Mouse (Mus musculus) kidney, embryonic 14.5 days (tissue): ENCODE data around the gene Tmem132c. TPM values are rescaled to one million over a fixed set of nuclear protein-coding genes. Genes with fewer than 3 reads are reported as not detected.
A peak's percentile ranks its signal among the peaks of the same experiment; 100 is the strongest.

ENCODE experiments used
- ATAC-seq: fragments of 200-750 bp; cut with Nextera tagmentation; 2 replicates; pipeline ENCODE4 v1.8.0; 2017; ENCODE audit warnings: moderate number of reproducible peaks, mild to moderate bottlenecking, moderate TSS enrichment, moderate library complexity; ENCODE audit not compliant: low FRiP score, low TSS enrichment
- H3K27ac ChIP-seq: fragments of 300-500 bp; sonication (generic); 2 replicates; pipeline ENCODE4 v1.5.1; 2014; ENCODE audit warnings: low read depth, mild to moderate bottlenecking, low read length, moderate library complexity, mixed read lengths
- H3K27me3 ChIP-seq: fragments of 300-500 bp; sonication (generic); 2 replicates; pipeline ENCODE4 v1.6.1; 2014; ENCODE audit warnings: mild to moderate bottlenecking, low read length; ENCODE audit not compliant: control insufficient read depth, insufficient read depth
- H3K36me3 ChIP-seq: fragments of 300-500 bp; sonication (generic); 2 replicates; pipeline ENCODE4 v1.6.1; 2014; ENCODE audit warnings: low read length, mixed read lengths; ENCODE audit not compliant: control insufficient read depth, insufficient read depth
- H3K4me1 ChIP-seq: fragments of 300-500 bp; sonication (generic); 2 replicates; pipeline ENCODE4 v1.6.1; 2014; ENCODE audit warnings: low read length, mixed read lengths; ENCODE audit not compliant: control insufficient read depth, insufficient read depth
- H3K4me2 ChIP-seq: fragments of 300-500 bp; sonication (generic); replicated peaks from 2 replicates; pipeline ENCODE4 v1.6.1; 2014; ENCODE audit warnings: low read depth, mild to moderate bottlenecking, low read length
- H3K4me3 ChIP-seq: fragments of 300-500 bp; sonication (generic); 2 replicates; pipeline ENCODE4 v1.5.1; 2014; ENCODE audit warnings: mild to moderate bottlenecking, low read length
- H3K9ac ChIP-seq: fragments of 300-500 bp; sonication (generic); 2 replicates; pipeline ENCODE4 v1.6.1; 2014; ENCODE audit warnings: low read depth, mild to moderate bottlenecking, low read length, moderate library complexity
- H3K9me3 ChIP-seq: fragments of 300-500 bp; sonication (generic); 2 replicates; pipeline ENCODE4 v1.6.1; 2016; ENCODE audit warnings: low read length; ENCODE audit not compliant: control insufficient read depth
- WGBS: fragments of 180-500 bp; shearing (Covaris S2); extraction: QIAGEN DNeasy Blood & Tissue Kit; methylation state at CpG from one replicate; pipeline ENCODE4 v1.1.7; 2014; 5-methylcytosine and 5-hydroxymethylcytosine counted together
- polyA plus RNA-seq: library from polyadenylated mRNA; unstranded; fragments of >200 nt; fragmentation: Nextera tagmentation; extraction: Ambion mirVana; gene quantifications from 2 replicates; pipeline ENCODE4 v1.2.1, GENCODE M21; 2014

Tmem132c gene
- polyA plus RNA-seq, 1 experiment from 2014 or later: 0.77 TPM

DNA sequence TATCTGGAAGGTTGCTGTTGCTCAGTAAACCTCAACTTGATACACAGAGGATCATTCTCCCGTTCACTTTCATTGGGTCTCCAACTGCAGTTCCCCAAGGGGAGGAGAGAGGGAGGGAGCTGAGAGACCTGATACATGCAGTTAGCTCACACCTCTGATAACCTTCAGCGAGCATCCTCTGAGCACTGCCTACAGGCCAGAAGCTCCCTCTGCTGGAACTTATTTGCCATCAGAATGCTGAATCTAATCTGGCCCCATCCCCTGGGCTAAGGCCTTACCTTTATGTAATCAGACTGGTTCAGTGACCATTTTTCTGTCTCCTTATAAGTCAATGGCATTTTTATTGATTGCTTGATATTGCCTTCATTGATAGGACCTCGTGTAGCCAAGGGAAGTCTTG, 29.5 kb downstream of the Tmem132c start:
- Histone ChIP-seq H3K4me2 (no peak overlapping the region), H3K9ac (no peak overlapping the region), H3K27me3 (no peaks in the 10 kb centered on the region), H3K27ac (no peak overlapping the region), H3K36me3 (no peaks in the 10 kb centered on the region), H3K4me1 (no peaks in the 10 kb centered on the region), H3K4me3 (no peak overlapping the region), H3K9me3 (no peaks in the 10 kb centered on the region)
- ATAC-seq: no peak
- WGBS: 59% methylated on average over 3 of the region's 3 CpGs

DNA sequence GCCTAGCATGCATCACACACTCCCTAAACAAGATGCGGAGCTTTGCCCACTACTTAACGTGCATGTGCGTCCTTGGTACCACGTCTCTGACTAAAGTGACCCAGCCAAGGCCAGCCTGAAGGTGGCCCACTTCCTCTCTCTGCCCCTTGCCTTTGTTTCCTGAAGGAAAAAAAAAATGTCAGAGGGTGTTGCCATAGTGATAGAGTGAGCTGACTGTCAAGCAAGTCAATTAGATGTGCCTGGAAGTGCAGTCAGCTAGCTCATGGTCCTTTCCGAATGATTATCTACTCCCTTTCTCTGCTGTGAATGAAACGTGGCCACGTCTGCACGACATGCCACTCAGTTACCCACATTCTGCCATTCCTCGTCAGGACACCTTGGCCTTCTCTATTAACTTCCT, 37.9 kb downstream of the Tmem132c start:
- Histone ChIP-seq H3K9ac (no peak overlapping the region), H3K27ac (no peak overlapping the region), H3K4me2 (no peak overlapping the region), H3K4me3 (no peak overlapping the region), H3K27me3 (no peaks in the 10 kb centered on the region), H3K36me3 (no peaks in the 10 kb centered on the region), H3K4me1 (no peaks in the 10 kb centered on the region), H3K9me3 (no peaks in the 10 kb centered on the region)
- 88% methylated on average over 9 of the region's 9 CpGs for WGBS
- ATAC-seq: no peak

DNA sequence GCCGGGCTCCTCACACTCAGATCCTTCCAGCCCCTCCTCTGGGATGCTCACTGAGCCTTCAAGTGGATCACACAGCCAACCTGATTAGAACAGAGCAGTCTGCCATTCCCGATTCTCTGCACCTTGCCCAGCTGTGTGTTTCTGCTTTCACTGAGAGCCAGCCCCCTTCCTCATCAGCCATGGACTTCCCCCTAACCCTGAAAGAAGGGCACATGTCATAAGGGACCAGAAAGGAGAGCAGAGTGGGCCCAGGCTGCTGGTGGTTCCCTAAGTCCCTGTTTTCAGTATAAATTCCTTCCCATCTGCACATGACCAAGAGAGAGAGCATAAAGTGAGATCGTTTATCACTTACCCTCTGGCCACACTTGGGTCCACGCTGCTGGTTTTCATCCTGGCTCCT, 39.6 kb downstream of the Tmem132c start:
- Histone ChIP-seq H3K4me3 (no peak overlapping the region), H3K4me1 (no peaks in the 10 kb centered on the region), H3K27ac (no peak overlapping the region), H3K9me3 (no peaks in the 10 kb centered on the region), H3K27me3 (no peaks in the 10 kb centered on the region), H3K36me3 (no peaks in the 10 kb centered on the region), H3K9ac (no peak overlapping the region), H3K4me2 (no peak overlapping the region)
- ATAC-seq: no peak
- WGBS: 68% methylated on average over 4 of the region's 4 CpGs

DNA sequence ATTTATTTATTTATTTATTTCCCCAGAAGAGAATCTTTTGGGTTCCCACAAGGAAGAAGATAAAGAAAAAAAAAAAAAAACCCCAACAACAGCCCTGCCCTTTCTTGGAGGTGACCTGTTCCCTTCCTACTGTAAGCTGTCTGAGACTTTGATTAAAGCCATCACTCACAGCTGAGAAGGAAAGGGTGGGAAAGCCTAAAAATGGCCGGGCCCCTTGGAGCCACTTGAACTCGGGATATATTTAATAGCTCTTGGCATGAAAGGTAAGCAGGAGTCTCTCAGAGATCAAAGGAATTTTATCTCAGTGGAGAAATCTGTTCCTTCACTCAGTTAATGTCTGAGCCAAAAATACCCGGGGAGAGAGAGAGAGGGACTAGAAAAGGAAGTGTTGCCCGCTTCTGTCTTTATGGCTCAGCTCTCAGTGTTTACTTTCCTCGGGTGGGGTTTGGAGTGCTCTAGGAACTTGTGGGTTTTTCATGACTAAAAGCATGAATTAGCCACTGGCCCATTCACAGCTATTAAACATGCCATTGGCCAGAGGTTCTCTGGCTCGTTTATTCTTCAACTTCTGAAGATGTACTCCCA, 41.0 kb downstream of the Tmem132c start:
- WGBS: 20% methylated on average over 6 of the region's 6 CpGs
- H3K4me3 ChIP-seq: no peak overlapping the region
- H3K4me2 ChIP-seq: no peak overlapping the region
- ATAC-seq: no peak
- H3K27me3 ChIP-seq: no peaks in the 10 kb centered on the region
- H3K27ac ChIP-seq: no peak overlapping the region
- no peaks in the 10 kb centered on the region for H3K9me3 ChIP-seq
- H3K9ac ChIP-seq: no peak overlapping the region
- no peaks in the 10 kb centered on the region for H3K4me1 ChIP-seq
- no peaks in the 10 kb centered on the region for H3K36me3 ChIP-seq

DNA sequence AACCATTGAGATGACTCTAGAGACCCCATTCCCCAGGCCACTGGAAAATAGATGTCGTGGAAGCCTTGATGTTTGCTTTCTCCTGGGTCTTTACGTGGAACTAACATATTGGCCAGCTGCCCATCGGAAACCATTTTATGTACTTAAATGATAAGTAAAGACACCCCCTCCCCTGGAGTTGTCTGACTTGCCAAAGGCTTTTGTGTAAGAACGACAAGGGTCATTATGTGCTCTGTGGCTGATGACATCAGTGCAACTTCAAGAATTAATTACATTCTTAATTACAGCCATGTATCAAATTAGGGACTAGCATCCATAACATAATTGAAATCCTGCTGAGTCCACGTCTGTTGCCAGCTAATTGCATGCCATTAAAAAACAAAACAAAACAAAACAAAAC, 45.3 kb downstream of the Tmem132c start:
- H3K27ac ChIP-seq: no peak overlapping the region
- ATAC-seq: no peak
- no peaks in the 10 kb centered on the region for H3K27me3 ChIP-seq
- no peak overlapping the region for H3K9ac ChIP-seq
- H3K9me3 ChIP-seq: no peaks in the 10 kb centered on the region
- WGBS: 61% methylated on average over 5 of the region's 5 CpGs
- no peak overlapping the region for H3K4me3 ChIP-seq
- H3K36me3 ChIP-seq: no peaks in the 10 kb centered on the region
- H3K4me1 ChIP-seq: 0 out of 2 replicates have a peak, but pooled peaks cover 7% of the 10 kb centered on the region
- H3K4me2 ChIP-seq: no peak overlapping the region

DNA sequence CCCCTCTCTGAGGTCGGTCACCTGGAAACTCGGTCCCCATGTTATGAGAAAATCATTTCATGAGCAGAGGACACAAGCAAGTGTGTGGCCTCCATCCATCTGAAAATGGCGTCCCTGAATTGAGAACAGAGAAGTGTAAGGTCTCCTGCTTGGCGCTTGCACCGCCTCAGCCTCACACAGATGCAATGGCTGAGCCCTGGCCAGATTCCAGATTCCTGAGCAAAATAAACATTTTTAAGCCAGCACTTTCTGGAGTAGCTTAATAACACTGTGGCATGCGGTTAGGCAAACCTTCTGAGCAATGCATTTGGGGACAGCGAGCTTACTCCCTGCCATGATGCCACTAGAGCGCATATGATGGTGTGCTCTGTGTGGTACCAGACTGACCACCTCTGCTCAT, 48.1 kb downstream of the Tmem132c start:
- no peaks in the 10 kb centered on the region for H3K9me3 ChIP-seq
- H3K9ac ChIP-seq: no peak overlapping the region
- H3K27me3 ChIP-seq: no peaks in the 10 kb centered on the region
- H3K27ac ChIP-seq: no peak overlapping the region
- H3K4me1 ChIP-seq: 0 out of 2 replicates have a peak, but pooled peaks cover 7% of the 10 kb centered on the region
- ATAC-seq: no peak
- H3K4me3 ChIP-seq: no peak overlapping the region
- no peak overlapping the region for H3K4me2 ChIP-seq
- no peaks in the 10 kb centered on the region for H3K36me3 ChIP-seq
- WGBS: 95% methylated on average over 8 of the region's 8 CpGs

DNA sequence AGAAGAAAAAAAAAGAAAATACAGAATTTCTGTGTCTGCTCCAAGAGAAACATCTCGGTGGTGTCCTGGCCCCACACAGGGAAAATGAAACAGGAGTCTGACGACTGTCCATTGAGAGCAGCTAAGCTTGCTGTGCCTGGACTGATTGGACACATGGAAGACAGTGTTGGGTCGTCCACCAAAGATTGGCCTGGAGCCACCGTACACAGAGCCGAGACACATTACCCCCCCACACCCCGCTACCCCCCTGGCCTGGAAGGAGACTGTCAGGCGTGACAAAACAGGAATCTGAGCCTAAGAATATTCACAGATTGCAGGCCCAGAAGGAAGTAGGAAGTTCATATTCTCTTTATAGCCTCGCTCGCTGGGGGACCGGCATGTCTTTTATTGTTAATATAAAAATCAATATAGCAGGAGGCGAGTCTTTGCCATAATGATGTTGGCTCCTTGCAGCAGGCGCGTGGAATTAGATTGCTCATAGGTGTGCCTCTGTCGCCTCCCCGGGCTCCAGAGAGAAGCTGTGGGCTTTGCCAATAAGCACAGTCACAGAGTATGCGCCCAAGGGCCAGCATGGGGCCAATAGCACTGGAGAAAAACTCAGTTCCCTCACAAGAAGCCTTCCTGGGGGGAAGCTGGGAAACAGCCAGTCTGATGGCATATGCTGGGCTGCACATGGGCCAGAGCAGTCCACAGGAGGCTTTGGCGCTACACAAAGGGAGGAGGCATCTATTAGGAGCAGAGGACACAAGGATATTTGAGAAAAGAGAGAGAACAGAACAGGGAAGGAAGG, 49.0 kb downstream of the Tmem132c start:
- H3K36me3 ChIP-seq: no peaks in the 10 kb centered on the region
- no peak overlapping the region for H3K4me2 ChIP-seq
- 0 out of 2 replicates have a peak, but pooled peaks cover 7% of the 10 kb centered on the region for H3K4me1 ChIP-seq
- H3K9me3 ChIP-seq: no peaks in the 10 kb centered on the region
- 59% methylated on average over 17 of the region's 17 CpGs for WGBS
- no peak overlapping the region for H3K9ac ChIP-seq
- no peak overlapping the region for H3K4me3 ChIP-seq
- H3K27ac ChIP-seq: no peak overlapping the region
- ATAC-seq: peak; percentile 57
- H3K27me3 ChIP-seq: no peaks in the 10 kb centered on the region

DNA sequence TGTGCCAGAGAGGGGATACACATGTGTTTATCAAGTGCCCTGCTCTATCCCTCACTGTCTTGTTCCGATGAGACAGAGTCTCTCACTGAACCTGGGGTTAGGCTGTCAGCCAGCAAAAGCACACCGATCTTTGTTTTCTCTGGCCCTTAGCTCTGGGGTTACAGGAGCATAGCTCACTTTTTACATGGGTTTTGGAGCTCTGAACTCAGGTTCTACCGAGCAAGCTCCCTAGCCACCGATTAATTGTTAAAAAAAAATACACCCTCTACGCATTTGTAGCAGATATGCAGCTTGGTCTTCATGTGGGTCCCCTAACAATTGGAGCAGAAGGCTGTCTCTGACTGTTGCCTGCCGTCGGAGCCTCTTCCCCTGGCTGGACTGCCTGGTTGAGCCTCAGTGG, 50.0 kb downstream of the Tmem132c start:
- Histone ChIP-seq H3K4me2 (no peak overlapping the region), H3K36me3 (no peaks in the 10 kb centered on the region), H3K27me3 (no peaks in the 10 kb centered on the region), H3K9ac (no peak overlapping the region), H3K27ac (no peak overlapping the region), H3K4me1 (0 out of 2 replicates have a peak, but pooled peaks cover 7% of the 10 kb centered on the region), H3K4me3 (no peak overlapping the region), H3K9me3 (no peaks in the 10 kb centered on the region)
- WGBS: 78% methylated on average over 7 of the region's 7 CpGs
- ATAC-seq: no peak

DNA sequence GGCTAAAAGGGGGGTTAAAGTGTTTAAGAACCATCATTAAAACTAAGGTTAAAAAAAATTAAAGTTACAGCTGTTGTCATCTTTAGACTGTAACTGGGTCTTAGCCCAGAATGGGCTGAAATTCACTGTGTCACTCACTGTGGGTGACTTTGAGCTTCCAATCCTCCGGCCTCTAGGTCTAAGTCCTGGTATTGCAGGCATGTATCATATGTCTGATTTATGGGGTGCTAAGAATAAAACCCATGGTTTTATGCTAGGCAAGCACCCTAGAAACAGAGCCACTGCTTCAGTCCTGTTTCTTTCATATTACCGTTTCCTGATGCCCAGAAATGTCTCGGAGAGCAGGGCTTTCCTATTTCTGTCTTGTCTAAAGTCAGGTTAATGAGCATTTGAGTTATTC, 52.1 kb downstream of the Tmem132c start:
- WGBS: 69% methylated on average over 3 of the region's 3 CpGs
- ATAC-seq: no peak
- Histone ChIP-seq H3K36me3 (no peaks in the 10 kb centered on the region), H3K9ac (no peak overlapping the region), H3K27ac (no peak overlapping the region), H3K4me3 (no peak overlapping the region), H3K9me3 (no peaks in the 10 kb centered on the region), H3K4me1 (peaks cover 7% of the 10 kb centered on the region; the same call in 1 of the 2 replicates), H3K27me3 (no peaks in the 10 kb centered on the region), H3K4me2 (no peak overlapping the region)
